Mouse (Mus musculus) liver, adult 2 months (tissue): ENCODE results near the gene Rab26.

Experiments used
- CTCF ChIP-seq: fragments of 200-500 bp; IDR thresholded peaks from 2 replicates; pipeline ENCODE4 v1.5.1; 2011; ENCODE audit warnings: low read depth, low read length, control low read depth
- POLR2A ChIP-seq: fragments of 200-500 bp; IDR thresholded peaks from 2 replicates; pipeline ENCODE4 v1.6.1; 2011; ENCODE audit warnings: low read length, control low read depth; ENCODE audit not compliant: insufficient read depth; ENCODE audit errors: extremely low read depth

GRCm38 (mm10) chr17:24565792-24566191, 31.8 kb upstream of the Rab26 start:
- no peak for TF ChIP-seq CTCF
- TF ChIP-seq POLR2A = no peak
